Mouse (Mus musculus) liver, embryonic 14.5 days (tissue): ENCODE measurements at regions not wholly inside any gene's neighbourhood (a gene's known extent, or its start where the extent isn't known, plus 50 kb on each side); places are given as distances from the start of the nearest gene placed in this dataset.

Source experiments
- CTCF ChIP-seq: IDR thresholded peaks from 2 replicates; pipeline ENCODE4 v1.5.1; 2016; ENCODE audit warnings: antibody characterized with exemption, low read depth, control low read depth
- EP300 ChIP-seq: IDR thresholded peaks from 2 replicates; pipeline ENCODE4 v1.6.1; 2016; ENCODE audit warnings: antibody characterized with exemption, low read depth

GRCm38 (mm10) chr12:69424971-69425370 lies 52.7 kb upstream of the Gm9887 start:
- TF ChIP-seq EP300, result no peak
- no peak for TF ChIP-seq CTCF
